Mouse (Mus musculus): ENCODE results near the gene Slco3a1. TPM values are rescaled to one million over a fixed set of nuclear protein-coding genes. Genes with fewer than 3 reads are reported as not detected.

Gene Slco3a1
- total RNA-seq, 2 experiments from 2014 or later = 3.5 to 3.8 TPM

DNA sequence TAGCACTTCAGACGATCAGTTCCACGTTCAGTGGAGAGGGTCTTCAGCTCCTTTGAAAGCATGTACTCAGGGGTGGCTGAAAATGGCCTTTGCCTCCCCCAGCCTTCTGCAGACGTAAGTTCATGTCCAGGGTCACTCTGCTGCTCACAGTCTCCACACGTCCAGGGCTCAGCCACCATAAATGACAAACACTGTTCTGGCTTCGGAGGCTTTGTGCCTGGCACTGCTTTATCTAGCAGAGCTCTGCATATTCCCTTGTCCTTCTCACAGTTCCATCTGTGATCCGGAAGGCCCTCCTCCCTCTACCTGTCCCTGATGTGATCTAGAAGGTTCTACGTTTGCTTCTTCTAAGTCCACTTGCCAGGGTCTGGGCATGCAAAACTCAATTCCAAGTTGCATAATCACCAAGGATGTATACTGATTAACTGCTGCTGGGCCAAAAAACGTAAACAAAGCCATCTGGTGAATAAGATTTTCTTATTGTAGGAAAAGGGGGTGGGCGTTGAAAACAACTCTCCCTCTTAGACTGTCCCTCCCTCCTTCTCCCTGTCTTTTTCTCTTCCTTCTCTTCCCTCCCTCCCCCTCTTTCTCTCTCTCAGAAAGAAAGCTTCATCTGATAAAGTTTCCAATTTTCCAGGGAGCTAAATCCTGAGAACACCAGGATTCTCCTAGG, 62.8 kb downstream of the Slco3a1 start:
- no peak for ATAC-seq (ENCODE audit: poor library complexity, severe bottlenecking)

GRCm38 (mm10) chr7:74488141-74488540, 66.4 kb downstream of the Slco3a1 start:
- ATAC-seq (ENCODE audit: poor library complexity, severe bottlenecking) = no peak

GRCm38 (mm10) chr7:74487727-74488126, 66.9 kb downstream of the Slco3a1 start:
- ATAC-seq (ENCODE audit: poor library complexity, severe bottlenecking) = no peak

DNA sequence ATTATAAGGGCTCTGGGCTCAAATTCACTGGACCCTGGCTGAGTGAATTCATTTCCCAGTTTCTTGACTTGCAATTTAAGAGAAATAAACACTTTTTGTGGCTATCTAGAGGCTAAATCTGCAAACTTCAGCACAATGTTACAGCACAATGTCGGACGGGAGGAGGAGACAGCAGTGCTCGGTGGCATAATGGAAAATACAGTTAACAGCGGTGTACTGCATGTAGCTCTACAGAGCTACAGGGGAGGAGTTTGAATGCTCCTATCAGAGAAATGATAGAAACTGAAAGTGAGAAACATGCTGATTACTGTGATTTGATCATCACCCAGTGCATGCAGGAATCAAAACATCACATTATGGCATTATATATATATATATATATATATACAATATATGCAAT, 68.5 kb downstream of the Slco3a1 start:
- no peak for ATAC-seq (ENCODE audit: poor library complexity, severe bottlenecking)

DNA sequence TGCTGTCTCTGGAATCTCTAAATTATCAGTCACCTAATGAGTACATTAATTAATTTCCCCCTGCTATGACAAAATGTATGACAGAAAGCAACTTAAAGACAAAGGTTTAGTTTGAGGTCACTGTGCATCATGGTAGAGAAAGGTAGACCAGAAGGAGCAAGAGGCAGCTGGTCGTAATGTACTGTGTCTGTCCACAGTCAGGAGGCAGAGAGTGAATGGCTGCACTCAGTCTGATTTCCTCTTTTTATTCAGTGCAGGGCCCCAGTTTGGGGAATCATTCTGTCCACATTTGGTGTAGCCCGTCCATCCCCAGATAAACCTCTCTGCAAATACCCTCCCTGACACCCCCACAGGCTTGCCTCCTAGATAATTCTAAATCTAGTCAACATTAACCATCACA, 68.9 kb downstream of the Slco3a1 start:
- ATAC-seq (ENCODE audit: poor library complexity, severe bottlenecking) = peak; percentile 35; the same call in 1 of the 2 replicates

DNA sequence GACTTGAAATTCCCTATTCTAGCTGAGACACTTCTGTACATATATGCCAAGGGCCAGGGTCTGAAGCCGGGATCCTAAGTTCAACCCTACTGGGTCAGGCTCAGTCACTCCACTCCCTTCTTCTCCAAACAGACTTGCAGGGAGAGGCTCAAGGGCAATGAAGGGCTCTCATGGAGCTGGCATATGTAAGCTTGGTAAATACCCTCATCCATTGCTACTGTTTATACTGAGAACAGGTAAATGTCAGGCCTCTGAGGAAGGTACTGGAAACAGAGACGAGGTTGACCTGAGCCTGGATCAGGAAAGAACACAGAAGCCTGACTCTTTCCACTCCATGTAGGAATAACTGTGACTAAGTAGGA, 70.6 kb downstream of the Slco3a1 start:
- no peak for ATAC-seq (ENCODE audit: poor library complexity, severe bottlenecking)

- no peak for ATAC-seq (ENCODE audit: poor library complexity, severe bottlenecking)
Observed at GRCm38 (mm10) chr7:74483294-74484023, 71.1 kb downstream of the Slco3a1 start.

DNA sequence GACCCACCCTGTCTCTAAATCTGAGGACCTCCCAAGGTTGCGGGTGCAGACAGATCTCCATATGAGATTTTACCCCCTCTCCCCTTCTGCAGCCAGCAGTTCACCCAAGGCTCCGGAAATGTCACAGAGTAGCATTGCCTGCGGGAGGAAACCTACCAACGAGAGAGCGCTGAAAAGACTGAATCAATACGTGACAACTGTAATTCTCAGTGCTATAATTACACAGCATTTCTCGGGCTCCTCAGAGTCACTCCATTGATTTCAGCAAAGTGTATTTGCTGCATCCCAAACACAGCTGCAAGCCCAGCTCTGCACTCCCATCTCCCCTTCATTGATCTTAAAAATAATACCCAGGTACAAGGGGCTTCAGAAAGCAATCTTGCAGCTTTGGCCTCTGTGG, 82.8 kb downstream of the Slco3a1 start:
- ATAC-seq (ENCODE audit: poor library complexity, severe bottlenecking) = no peak

DNA sequence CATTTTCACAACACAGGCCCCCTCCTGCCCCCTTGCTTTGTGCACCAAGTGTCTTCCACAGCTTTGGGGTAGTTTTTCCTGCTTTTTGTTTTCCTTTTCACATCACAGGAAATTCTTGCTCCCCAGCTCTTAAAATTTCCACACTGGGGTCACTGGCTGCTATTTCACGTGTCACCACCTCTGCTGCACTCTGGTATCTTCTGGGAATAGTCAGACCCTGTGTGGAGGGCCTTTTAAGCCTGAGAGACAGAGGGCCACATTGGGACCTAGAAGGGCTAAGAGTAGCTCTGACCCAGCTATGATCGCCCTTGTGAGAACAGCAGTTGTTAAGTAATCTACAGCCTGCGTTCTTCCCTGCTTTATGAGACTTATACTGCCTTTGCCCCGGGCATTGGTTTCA, 87.7 kb downstream of the Slco3a1 start:
- ATAC-seq (ENCODE audit: poor library complexity, severe bottlenecking) = no peak

DNA sequence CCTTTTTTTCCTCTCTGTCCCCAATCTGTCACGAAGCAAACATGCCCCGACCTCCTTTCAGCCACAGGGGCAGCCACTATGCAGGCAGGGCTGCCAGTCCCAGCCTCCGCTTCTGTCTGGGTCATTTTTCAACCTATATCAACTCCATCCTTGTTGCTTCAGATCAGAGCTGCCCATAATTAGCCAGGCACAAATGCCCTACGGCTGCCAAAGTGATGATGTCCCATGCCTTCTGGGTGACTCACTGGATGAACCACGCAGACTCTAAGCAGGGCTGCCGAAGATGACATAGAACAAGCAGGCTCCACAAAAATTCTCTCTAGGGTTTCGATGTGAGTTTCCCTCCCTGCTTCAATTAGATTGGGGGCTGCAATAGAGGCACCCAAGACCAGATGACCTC, 89.9 kb downstream of the Slco3a1 start:
- no peak for ATAC-seq (ENCODE audit: poor library complexity, severe bottlenecking)

DNA sequence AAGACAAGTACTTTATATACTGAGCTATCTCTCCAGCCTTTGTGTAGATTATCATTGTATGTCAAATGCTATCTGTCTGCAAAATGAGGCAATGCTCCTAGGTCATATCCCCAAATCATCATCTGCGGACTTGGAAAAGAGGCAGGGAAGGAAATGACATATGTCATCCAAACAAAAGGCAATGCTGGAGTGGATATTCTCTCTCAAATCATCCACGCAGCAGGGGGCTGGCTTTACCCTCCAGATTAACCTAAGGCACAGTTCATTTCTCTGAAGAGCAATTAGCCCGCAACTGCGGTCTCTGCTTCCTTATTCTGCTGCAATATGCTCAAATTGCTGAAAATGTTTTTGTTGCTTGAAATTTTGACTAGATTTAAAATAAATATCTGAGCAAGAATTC, 92.1 kb downstream of the Slco3a1 start:
- no peak for ATAC-seq (ENCODE audit: poor library complexity, severe bottlenecking)

GRCm38 (mm10) chr7:74461736-74462135, 92.8 kb downstream of the Slco3a1 start:
- ATAC-seq (ENCODE audit: poor library complexity, severe bottlenecking) = no peak

GRCm38 (mm10) chr7:74461146-74461545, 93.4 kb downstream of the Slco3a1 start:
- ATAC-seq (ENCODE audit: poor library complexity, severe bottlenecking) = no peak

DNA sequence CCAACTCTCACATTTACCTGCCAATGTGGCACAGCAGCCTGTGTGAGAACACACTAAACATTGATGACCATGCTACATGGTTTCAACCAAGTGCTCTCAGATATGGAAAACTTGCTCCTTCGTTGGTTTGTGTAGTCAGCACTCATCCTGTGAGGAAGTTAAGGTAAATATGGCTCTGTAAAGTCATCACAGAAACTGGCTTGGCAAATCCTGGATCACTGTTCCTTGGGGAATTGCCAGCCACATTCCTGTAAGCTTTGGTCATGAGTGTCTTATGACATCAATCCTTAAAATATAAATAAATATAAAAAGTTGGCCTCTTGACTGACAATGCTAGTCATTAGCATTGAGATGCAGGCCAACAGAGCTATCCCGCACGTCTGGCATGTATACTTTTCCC, 94.8 kb downstream of the Slco3a1 start:
- ATAC-seq (ENCODE audit: poor library complexity, severe bottlenecking) = no peak

GRCm38 (mm10) chr7:74459277-74459676, 95.3 kb downstream of the Slco3a1 start:
- ATAC-seq (ENCODE audit: poor library complexity, severe bottlenecking) = no peak

DNA sequence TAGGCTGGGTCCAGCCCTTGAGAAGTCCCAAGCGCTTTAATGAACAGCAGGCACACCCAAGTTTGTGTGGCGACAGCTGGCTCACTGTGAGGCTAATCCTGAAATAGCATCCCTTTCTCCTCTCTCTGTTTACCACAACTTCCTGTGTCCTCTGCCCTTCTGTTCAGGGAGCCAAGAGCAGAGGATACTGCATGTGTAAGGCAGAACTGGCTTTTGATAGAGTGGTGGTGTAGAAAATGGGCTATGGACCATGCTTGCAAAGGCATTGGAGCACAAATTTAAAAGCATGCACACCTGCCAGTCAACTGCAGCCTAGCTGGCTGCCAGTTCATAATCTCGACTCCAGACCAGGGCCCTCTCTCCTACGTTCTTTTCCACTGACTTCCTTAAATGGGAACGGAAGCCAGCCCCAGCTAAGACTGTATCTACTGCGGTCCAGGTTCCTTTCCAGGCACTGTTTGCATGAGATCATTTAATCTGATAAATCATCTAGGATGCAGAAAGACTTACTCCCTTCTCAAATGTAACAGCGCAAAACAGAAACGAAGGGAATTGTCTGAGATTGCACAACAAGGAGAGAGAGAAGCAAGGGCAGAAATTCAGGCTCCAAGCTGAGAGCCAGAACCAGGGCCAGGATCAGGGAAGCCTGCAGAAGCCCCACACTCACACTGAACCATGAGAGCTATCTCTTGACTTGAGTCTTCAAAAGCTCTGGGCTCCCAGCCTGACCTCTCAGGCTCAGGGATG, 95.9 kb downstream of the Slco3a1 start:
- peak; percentile 60 for ATAC-seq (ENCODE audit: poor library complexity, severe bottlenecking)

- no peak for ATAC-seq (ENCODE audit: poor library complexity, severe bottlenecking)
Observed at GRCm38 (mm10) chr7:74457347-74457975, 97.1 kb downstream of the Slco3a1 start.

GRCm38 (mm10) chr7:74456781-74457180, 97.8 kb downstream of the Slco3a1 start:
- no peak for ATAC-seq (ENCODE audit: poor library complexity, severe bottlenecking)

GRCm38 (mm10) chr7:74451047-74451446, 103.5 kb downstream of the Slco3a1 start:
- ATAC-seq (ENCODE audit: poor library complexity, severe bottlenecking) = no peak

DNA sequence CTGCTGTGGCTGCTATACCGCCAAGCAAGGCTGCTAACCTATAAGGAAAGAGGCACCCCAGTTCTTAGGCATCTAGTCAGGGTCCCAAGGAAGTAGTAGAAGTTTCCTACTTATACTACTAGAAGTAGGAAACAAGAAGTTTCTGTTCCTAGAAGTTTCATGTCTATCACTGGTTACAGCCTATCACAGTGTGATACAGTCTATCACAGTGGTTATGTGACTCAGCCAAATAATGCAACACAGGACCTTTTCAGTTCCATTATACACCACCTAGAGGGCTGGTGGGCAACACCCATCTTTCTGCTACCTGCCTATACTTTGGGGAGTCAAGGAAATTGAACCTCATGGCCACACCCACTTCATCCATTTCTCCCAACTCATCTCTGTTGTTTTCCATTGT, 104.8 kb downstream of the Slco3a1 start:
- ATAC-seq (ENCODE audit: poor library complexity, severe bottlenecking) = peak; percentile 33; the same call in 1 of the 2 replicates

DNA sequence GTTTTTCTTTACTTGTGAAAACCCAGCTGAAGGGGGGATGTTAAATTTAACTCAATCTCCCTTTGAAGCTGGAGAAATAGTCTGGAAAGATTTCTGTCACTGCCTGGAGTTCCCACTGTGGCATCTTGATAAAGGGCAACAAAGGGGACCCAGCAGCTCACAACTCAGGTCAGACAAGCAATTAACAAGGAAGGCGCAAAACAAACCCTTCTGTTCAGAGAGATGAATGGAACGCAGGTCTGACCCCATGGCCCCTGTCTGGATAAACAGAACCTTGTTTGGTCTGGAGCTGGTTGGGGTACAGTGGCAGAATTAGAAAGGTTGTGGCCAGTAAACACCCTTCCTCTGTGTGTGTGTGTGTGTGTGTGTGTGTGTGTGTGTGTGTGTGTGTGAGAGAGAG, 106.8 kb downstream of the Slco3a1 start:
- ATAC-seq (ENCODE audit: poor library complexity, severe bottlenecking) = no peak
